Mouse (Mus musculus) myocyte (in vitro differentiated cells): Measurements from ENCODE around the gene Cabcoco1.

Source experiments
- CEBPB ChIP-seq: IDR thresholded peaks from 2 replicates; pipeline ENCODE4 v1.6.1; 2011; ENCODE audit warnings: mild to moderate bottlenecking, moderate library complexity; ENCODE audit not compliant: poor library complexity, insufficient read depth, severe bottlenecking
- E2F4 ChIP-seq: IDR thresholded peaks from one replicate; pipeline ENCODE4 v1.6.1; 2011; ENCODE audit warnings: mild to moderate bottlenecking, control low read depth, moderate library complexity; ENCODE audit not compliant: insufficient read depth
- MAX ChIP-seq: IDR thresholded peaks from one replicate; pipeline ENCODE4 v1.6.1; 2011; ENCODE audit warnings: low read depth, mild to moderate bottlenecking, control low read depth
- MYOD1 ChIP-seq, 3 experiments: IDR thresholded peaks; one replicate each; pipeline ENCODE4 v1.6.1; 2011; ENCODE audit warnings: control low read depth in 2 of 3, low read depth in 2 of 3, mild to moderate bottlenecking in 2 of 3, moderate library complexity in 1 of 3; ENCODE audit not compliant: insufficient read length in 2 of 3, control insufficient read depth in 1 of 3
- MYOG ChIP-seq, 3 experiments: IDR thresholded peaks; one replicate each; pipeline ENCODE4 v1.6.1; 2011; ENCODE audit warnings: control low read depth in 2 of 3, low read depth in 2 of 3, mild to moderate bottlenecking in 2 of 3; ENCODE audit not compliant: insufficient read length in 2 of 3, control insufficient read depth in 1 of 3, insufficient read depth in 1 of 3
- POLR2A ChIP-seq: IDR thresholded peaks from one replicate; pipeline ENCODE4 v1.6.1; 2011; ENCODE audit warnings: low read depth, mild to moderate bottlenecking, control low read depth, moderate library complexity; ENCODE audit not compliant: insufficient read length
- POLR2AphosphoS2 ChIP-seq: IDR thresholded peaks from one replicate; pipeline ENCODE4 v1.6.1; 2011; ENCODE audit warnings: low read depth, control low read depth; ENCODE audit not compliant: insufficient read length
- REST ChIP-seq: IDR thresholded peaks from one replicate; pipeline ENCODE4 v1.6.1; 2011; ENCODE audit warnings: mild to moderate bottlenecking, control low read depth, moderate library complexity; ENCODE audit not compliant: insufficient read depth, insufficient read length
- SRF ChIP-seq: IDR thresholded peaks from one replicate; pipeline ENCODE4 v1.6.1; 2011; ENCODE audit warnings: low read depth; ENCODE audit not compliant: control insufficient read depth, insufficient read length
- TCF12 ChIP-seq: IDR thresholded peaks from one replicate; pipeline ENCODE4 v1.6.1; 2011; ENCODE audit warnings: mild to moderate bottlenecking, control low read depth; ENCODE audit not compliant: poor library complexity, insufficient read depth, severe bottlenecking
- TCF3 ChIP-seq: IDR thresholded peaks from one replicate; pipeline ENCODE4 v1.6.1; 2011; ENCODE audit warnings: low read depth, control low read depth; ENCODE audit not compliant: insufficient read length
- USF1 ChIP-seq: IDR thresholded peaks from one replicate; pipeline ENCODE4 v1.6.1; 2011; ENCODE audit warnings: low read depth, mild to moderate bottlenecking, control low read depth, moderate library complexity

GRCm38 (mm10) chr10:68543107-68543506 is 1.4 kb upstream of the Cabcoco1 start:
- TF ChIP-seq MAX (no peak), MYOD1 (IDR thresholded peaks at IDR 0.05; ENCODE audit: control insufficient read depth in 1 of 3, insufficient read length in 2 of 3, low read depth in 2 of 3) (no peak), POLR2A (no peak), POLR2AphosphoS2 (no peak), REST (no peak), CEBPB (no peak), E2F4 (no peak), USF1 (no peak), SRF (no peak), TCF12 (no peak), MYOG (IDR thresholded peaks at IDR 0.05; ENCODE audit: control insufficient read depth in 1 of 3, insufficient read depth in 1 of 3, insufficient read length in 2 of 3, low read depth in 2 of 3) (no peak), TCF3 (no peak)
